In genomic region chr3:115758455-115758912, GRCm38 (mm10) we compare ENCODE assay signal across 8 mouse cellular contexts. TPM values are rescaled to one million over a fixed set of nuclear protein-coding genes. Genes with fewer than 3 reads are reported as not detected.
DNase-seq lines count a peak whose midpoint lies in the region; ATAC-seq and TF ChIP-seq lines count a peak whose summit lies in the region.

No protein-coding gene starts in this region.

- TF ChIP-seq EP300 in lung, postnatal 0 days (IDR thresholded peaks at IDR 0.05), result 0 out of 2 replicates have a peak, but pooled peaks have one; percentile 20

- WGBS in lung, postnatal 0 days, result 7% methylated on average over 9 of the region's 9 CpGs
- WGBS in midbrain, embryonic 11.5 days, result 18% methylated on average over 9 of the region's 9 CpGs
- 33% methylated on average over 9 of the region's 9 CpGs for WGBS in forebrain, postnatal 0 days

- ATAC-seq in activated CD4-positive, CD25-positive, alpha-beta regulatory T cell, adult 4 months, result peak; percentile 79
- ATAC-seq in lung, postnatal 0 days, result peak; percentile 72
- no peak for ATAC-seq in midbrain, embryonic 11.5 days (ENCODE audit: low FRiP score)
- ATAC-seq in forebrain, postnatal 0 days, result no peak

- no peaks in the 10 kb centered on the region for H3K9me3 ChIP-seq in lung, postnatal 0 days (ENCODE audit: low read length)
- no peaks in the 10 kb centered on the region for H3K9me3 ChIP-seq in midbrain, embryonic 11.5 days (ENCODE audit: control insufficient read depth, low read length)
- H3K9me3 ChIP-seq in forebrain, postnatal 0 days (ENCODE audit: low read length), result no peaks in the 10 kb centered on the region

- H3K36me3 ChIP-seq in lung, postnatal 0 days (ENCODE audit: insufficient read depth, low read length), result no peaks in the 10 kb centered on the region
- H3K36me3 ChIP-seq in midbrain, embryonic 11.5 days (ENCODE audit: control insufficient read depth, insufficient read depth, low read length), result no peaks in the 10 kb centered on the region
- no peaks in the 10 kb centered on the region for H3K36me3 ChIP-seq in forebrain, postnatal 0 days (ENCODE audit: insufficient read depth)

- no peak for TF ChIP-seq CTCF in lung, postnatal 0 days (IDR thresholded peaks at IDR 0.05)
- no peak for TF ChIP-seq CTCF in forebrain, postnatal 0 days (IDR thresholded peaks at IDR 0.05; ENCODE audit: low read depth)

- intact Hi-C loops in heart, postnatal 25 days (cut with DNase I), result no loop called here

- no peak overlapping the region for H3K27ac ChIP-seq in lung, postnatal 0 days (ENCODE audit: low read length)
- no peak overlapping the region for H3K27ac ChIP-seq in midbrain, embryonic 11.5 days (ENCODE audit: low read depth, low read length)
- no peak overlapping the region for H3K27ac ChIP-seq in forebrain, postnatal 0 days (ENCODE audit: low read depth, low read length)

- no peaks in the 10 kb centered on the region for H3K27me3 ChIP-seq in lung, postnatal 0 days (replicated peaks; ENCODE audit: insufficient read depth, low read length)
- H3K27me3 ChIP-seq in midbrain, embryonic 11.5 days (ENCODE audit: control insufficient read depth, insufficient read depth, low read length), result no peaks in the 10 kb centered on the region
- no peaks in the 10 kb centered on the region for H3K27me3 ChIP-seq in forebrain, postnatal 0 days (ENCODE audit: insufficient read depth, low read length)

- 0 out of 2 replicates have a peak, but pooled peaks cover 5% of the 10 kb centered on the region for H3K4me1 ChIP-seq in lung, postnatal 0 days (ENCODE audit: insufficient read depth, low read depth, low read length)
- no peaks in the 10 kb centered on the region for H3K4me1 ChIP-seq in midbrain, embryonic 11.5 days (ENCODE audit: control insufficient read depth, insufficient read depth, low read length)
- no peaks in the 10 kb centered on the region for H3K4me1 ChIP-seq in forebrain, postnatal 0 days (ENCODE audit: insufficient read depth)

- H3K4me3 ChIP-seq in lung, postnatal 0 days (ENCODE audit: low read depth, low read length), result no peak overlapping the region
- H3K4me3 ChIP-seq in midbrain, embryonic 11.5 days (ENCODE audit: low read depth, low read length), result no peak overlapping the region
- no peak overlapping the region for H3K4me3 ChIP-seq in forebrain, postnatal 0 days (ENCODE audit: low read depth, low read length)

- peak overlapping the region; percentile 46 for H3K4me2 ChIP-seq in lung, postnatal 0 days (replicated peaks; ENCODE audit: low read depth, low read length)
- H3K4me2 ChIP-seq in midbrain, embryonic 11.5 days, result no peak overlapping the region
- no peak overlapping the region for H3K4me2 ChIP-seq in forebrain, postnatal 0 days (ENCODE audit: low read depth)

- peak; percentile 4 to 5 for DNase-seq in kidney, postnatal 36 days
- DNase-seq in kidney, postnatal 14 days, result no peak
- DNase-seq in heart, postnatal 25 days (ENCODE audit: low spot score), result peak; percentile 62
- peak; percentile 63 for DNase-seq in lung, postnatal 0 days (ENCODE audit: low spot score)
- no peak for DNase-seq in midbrain, embryonic 11.5 days (ENCODE audit: low spot score, missing footprints)
- DNase-seq in retina, postnatal 1 day, result no peak
- DNase-seq in forebrain, postnatal 0 days, result no peak

- H3K9ac ChIP-seq in lung, postnatal 0 days (replicated peaks; ENCODE audit: low read depth), result no peak overlapping the region
- H3K9ac ChIP-seq in midbrain, embryonic 11.5 days (ENCODE audit: low read length), result no peak overlapping the region
- no peak overlapping the region for H3K9ac ChIP-seq in forebrain, postnatal 0 days

RNA-seq across cellular contexts. Expression of gene S1pr1, which starts 43.6 kb away (rescaled TPM):
- polyA plus RNA-seq in activated CD4-positive, CD25-positive, alpha-beta regulatory T cell, adult 4 months (2017; shearing (Covaris generic)), result 100 to 1,000 TPM; 192 to 215 TPM
- 10 to 100 TPM; 50.5 to 51.0 TPM for total RNA-seq in heart, postnatal 25 days (2021)
- polyA plus RNA-seq in lung, postnatal 0 days (2015; fragmentation: Nextera tagmentation; extraction: Ambion mirVana), result 93.0 and 100 TPM in 2 replicates
- polyA plus RNA-seq in midbrain, embryonic 11.5 days (2014; fragmentation: Nextera tagmentation; extraction: Ambion mirVana), result 16.6 and 17.9 TPM in 2 replicates
- 31.2 and 38.7 TPM in 2 replicates for total RNA-seq in forebrain, postnatal 0 days (2014; rRNA removed)
- polyA plus RNA-seq in forebrain, postnatal 0 days (2015; fragmentation: Nextera tagmentation; extraction: Ambion mirVana), result 25.9 and 31.7 TPM in 2 replicates

Comparison
In these comparisons a context has a peak if more than half of its experiments do, and no peak if none do; other contexts are left out.
1. DNase-seq: peak in kidney, postnatal 36 days (2 of 2), heart, postnatal 25 days (single experiment) and lung, postnatal 0 days (single experiment); none in kidney, postnatal 14 days (single experiment), midbrain, embryonic 11.5 days (single experiment), retina, postnatal 1 day (single experiment) and forebrain, postnatal 0 days (single experiment).
2. ATAC-seq: peak in activated CD4-positive, CD25-positive, alpha-beta regulatory T cell, adult 4 months (single experiment) and lung, postnatal 0 days (single experiment); none in midbrain, embryonic 11.5 days (single experiment) and forebrain, postnatal 0 days (single experiment).